Mouse (Mus musculus) bone marrow macrophage, adult 2 months (primary cell): ENCODE data around the gene Prmt1.

Experiments
- CTCF ChIP-seq: IDR thresholded peaks from 2 replicates; pipeline ENCODE4 v1.5.1; 2012; ENCODE audit warnings: low read depth, mild to moderate bottlenecking, low read length, moderate library complexity
- POLR2A ChIP-seq: IDR thresholded peaks from 2 replicates; pipeline ENCODE4 v1.6.1; 2012; ENCODE audit warnings: mild to moderate bottlenecking, low read depth, low read length, borderline replicate concordance

DNA sequence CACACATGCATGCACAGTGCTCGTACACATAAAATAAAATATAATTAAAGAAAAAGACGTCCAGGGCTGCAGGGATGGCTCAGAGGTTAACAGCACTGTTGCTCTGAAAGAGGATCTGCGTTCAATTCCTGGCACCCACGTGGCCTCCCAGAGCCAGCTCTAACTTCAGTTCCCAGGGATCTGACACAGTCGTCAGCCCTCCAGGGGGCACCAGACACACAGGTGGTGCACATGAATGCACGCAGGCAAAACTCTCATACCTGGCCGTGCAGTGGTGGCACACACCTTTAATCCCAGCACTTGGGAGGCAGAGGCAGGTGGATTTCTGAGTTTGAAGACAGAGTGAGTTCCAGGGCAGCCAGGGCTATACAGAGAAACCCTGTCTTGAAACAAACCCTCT, 20.4 kb downstream of the Prmt1 start:
- TF ChIP-seq CTCF (no peak), POLR2A (no peak)
